Mouse (Mus musculus) G1E-ER4 (cell line): ENCODE results near the gene Fam19a3. TPM values are rescaled to one million over a fixed set of nuclear protein-coding genes. Genes with fewer than 3 reads are reported as not detected.

ENCODE experiments used
- GATA1 ChIP-seq: IDR thresholded peaks from one replicate; pipeline ENCODE4 v1.8.0; 2012; ENCODE audit warnings: low read length, inconsistent platforms
- polyA plus RNA-seq: library from polyadenylated mRNA; stranded (reverse); fragments of >175 nt; gene quantifications from 2 replicates; pipeline ENCODE4 v1.2.3, GENCODE M21; 2012

The Fam19a3 gene
- polyA plus RNA-seq, 1 experiment, result not detected

DNA sequence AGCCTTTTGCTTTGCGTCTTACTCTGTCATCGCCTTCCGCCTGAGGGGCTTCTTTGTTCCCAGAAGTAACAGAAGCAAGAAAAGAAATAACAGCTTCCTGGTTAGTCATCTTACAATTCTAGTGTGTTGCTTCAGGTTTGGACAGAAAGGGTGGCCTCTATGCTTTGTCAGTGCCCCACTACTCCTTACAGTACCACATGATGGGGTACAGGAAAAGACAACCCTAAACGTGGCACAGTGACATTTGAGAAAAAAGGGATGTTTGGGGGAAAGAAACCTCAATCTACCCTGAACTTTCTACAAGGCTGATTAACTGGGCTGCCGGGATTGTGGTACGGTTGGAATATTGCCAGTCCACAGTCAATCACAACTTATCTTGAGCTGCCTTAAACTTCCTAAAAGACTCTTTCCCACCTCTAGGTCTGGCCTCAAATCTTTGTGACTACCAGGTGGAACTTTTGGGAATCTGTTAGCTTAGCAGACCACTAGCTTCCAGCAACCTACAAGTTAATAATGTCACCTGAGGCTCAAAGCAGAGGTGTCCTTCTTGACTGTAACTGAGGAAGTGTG, 52.3 kb downstream of the Fam19a3 start:
- TF ChIP-seq GATA1, result no peak

Other genes starting within 250 kb of the Fam19a3 start
- gene Slc16a1, start 143.2 kb downstream of the Fam19a3 start, polyA plus RNA-seq, result 70.1 and 98.8 TPM in 2 replicates
- gene Ppm1j, start 784 bp downstream of the Fam19a3 start, polyA plus RNA-seq, result not detected in 2 replicates
- 0.25 and 0.31 TPM in 2 replicates for gene Rhoc, start 6.5 kb upstream of the Fam19a3 start, polyA plus RNA-seq
- 42.9 and 49.6 TPM in 2 replicates for gene Mov10, start 36.7 kb upstream of the Fam19a3 start, polyA plus RNA-seq
- 4.8 and 5.1 TPM in 2 replicates for gene St7l, start 82.2 kb upstream of the Fam19a3 start, polyA plus RNA-seq
- gene Capza1, start 82.7 kb upstream of the Fam19a3 start, polyA plus RNA-seq, result 9.2 and 11.8 TPM in 2 replicates
- gene Wnt2b, start 180.1 kb upstream of the Fam19a3 start, polyA plus RNA-seq, result not detected in 2 replicates